Mouse (Mus musculus) limb, embryonic 13.5 days (tissue): Measurements from ENCODE around the gene Hoxa5. TPM values are rescaled to one million over a fixed set of nuclear protein-coding genes. Genes with fewer than 3 reads are reported as not detected.
A peak's percentile ranks its signal among the peaks of the same experiment; 100 is the strongest.

Source experiments
- ATAC-seq: fragments of 200-750 bp; cut with Nextera tagmentation; 2 replicates; pipeline ENCODE4 v1.8.0; 2017; ENCODE audit warnings: low read depth, moderate number of reproducible peaks, moderate TSS enrichment; ENCODE audit not compliant: low FRiP score
- H3K27ac ChIP-seq: fragments of 300-500 bp; sonication (generic); 2 replicates; pipeline ENCODE4 v1.5.1; 2015; ENCODE audit warnings: inconsistent platforms, mild to moderate bottlenecking, moderate library complexity
- H3K27me3 ChIP-seq: fragments of 300-500 bp; sonication (generic); 2 replicates; pipeline ENCODE4 v1.6.1; 2015; ENCODE audit warnings: mild to moderate bottlenecking, inconsistent platforms
- H3K36me3 ChIP-seq: fragments of 300-500 bp; sonication (generic); 2 replicates; pipeline ENCODE4 v1.6.1; 2015; ENCODE audit warnings: inconsistent platforms, mild to moderate bottlenecking, moderate library complexity
- H3K4me1 ChIP-seq: fragments of 300-500 bp; sonication (generic); 2 replicates; pipeline ENCODE4 v1.6.1; 2015; ENCODE audit warnings: inconsistent platforms
- H3K4me2 ChIP-seq: fragments of 300-500 bp; sonication (generic); replicated peaks from 2 replicates; pipeline ENCODE4 v1.6.1; 2015; ENCODE audit warnings: inconsistent platforms, mild to moderate bottlenecking, moderate library complexity
- H3K4me3 ChIP-seq: fragments of 300-500 bp; sonication (generic); 2 replicates; pipeline ENCODE4 v1.5.1; 2015; ENCODE audit warnings: moderate library complexity, mild to moderate bottlenecking, inconsistent platforms
- H3K9ac ChIP-seq: fragments of 300-500 bp; sonication (generic); 2 replicates; pipeline ENCODE4 v1.6.1; 2015; ENCODE audit warnings: mild to moderate bottlenecking, inconsistent platforms
- H3K9me3 ChIP-seq: fragments of 300-500 bp; sonication (generic); 2 replicates; pipeline ENCODE4 v1.6.1; 2016; ENCODE audit warnings: inconsistent platforms
- WGBS: fragments of 180-500 bp; shearing (Covaris S2); methylation state at CpG from one replicate; pipeline ENCODE4 v1.1.7; 2015; 5-methylcytosine and 5-hydroxymethylcytosine counted together
- polyA plus RNA-seq: library from polyadenylated mRNA; unstranded; fragments of >200 nt; fragmentation: Nextera tagmentation; extraction: Ambion mirVana; gene quantifications from 2 replicates; pipeline ENCODE4 v1.2.1, GENCODE M21; 2015

Hoxa5 gene
- polyA plus RNA-seq, 1 experiment from 2014 or later, result 5.3 TPM

DNA sequence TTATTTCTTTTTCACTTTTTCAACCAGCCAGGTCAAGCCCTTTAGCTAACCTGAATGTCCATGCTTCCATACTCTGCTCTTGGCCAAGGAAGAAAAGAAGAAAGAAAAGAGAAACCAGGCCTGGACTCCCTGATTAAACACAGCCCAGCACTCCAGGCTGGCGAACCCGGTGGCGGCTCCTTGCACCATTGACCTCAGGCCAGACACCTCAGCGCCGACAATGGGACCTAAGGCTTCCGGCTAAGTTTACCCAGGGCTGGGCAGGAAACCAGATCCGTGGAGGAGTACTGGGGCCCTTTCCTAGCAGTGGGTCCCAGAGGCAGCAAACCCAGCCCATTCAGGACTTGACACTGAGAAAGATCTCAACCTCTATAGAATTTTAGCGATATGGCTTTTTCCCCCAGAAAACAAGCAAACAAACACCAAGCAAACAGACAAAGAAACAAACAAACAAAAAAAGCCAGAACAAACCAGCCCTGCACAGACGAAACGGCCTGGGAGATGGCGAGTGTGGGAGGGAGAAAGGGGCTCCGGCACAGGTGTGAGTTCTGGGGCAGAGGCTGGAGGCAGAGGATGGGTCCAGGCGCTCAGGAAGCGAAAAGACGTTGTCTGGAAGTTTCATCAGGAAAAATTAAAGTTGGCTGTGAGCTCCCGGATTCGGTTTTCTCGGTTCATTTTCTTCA lies 27.6 kb upstream of the Hoxa5 start:
- peak overlapping the region; percentile 95 for H3K4me3 ChIP-seq
- peak overlapping the region; percentile 100 for H3K27ac ChIP-seq
- no peaks in the 10 kb centered on the region for H3K27me3 ChIP-seq
- no peak for ATAC-seq
- under 1% methylated on average over 18 of the region's 18 CpGs for WGBS
- peaks cover 35% of the 10 kb centered on the region for H3K36me3 ChIP-seq
- H3K9me3 ChIP-seq, result no peaks in the 10 kb centered on the region
- H3K4me2 ChIP-seq, result peak overlapping the region; percentile 75
- H3K4me1 ChIP-seq, result peaks cover 28% of the 10 kb centered on the region
- H3K9ac ChIP-seq, result peak overlapping the region; percentile 100

DNA sequence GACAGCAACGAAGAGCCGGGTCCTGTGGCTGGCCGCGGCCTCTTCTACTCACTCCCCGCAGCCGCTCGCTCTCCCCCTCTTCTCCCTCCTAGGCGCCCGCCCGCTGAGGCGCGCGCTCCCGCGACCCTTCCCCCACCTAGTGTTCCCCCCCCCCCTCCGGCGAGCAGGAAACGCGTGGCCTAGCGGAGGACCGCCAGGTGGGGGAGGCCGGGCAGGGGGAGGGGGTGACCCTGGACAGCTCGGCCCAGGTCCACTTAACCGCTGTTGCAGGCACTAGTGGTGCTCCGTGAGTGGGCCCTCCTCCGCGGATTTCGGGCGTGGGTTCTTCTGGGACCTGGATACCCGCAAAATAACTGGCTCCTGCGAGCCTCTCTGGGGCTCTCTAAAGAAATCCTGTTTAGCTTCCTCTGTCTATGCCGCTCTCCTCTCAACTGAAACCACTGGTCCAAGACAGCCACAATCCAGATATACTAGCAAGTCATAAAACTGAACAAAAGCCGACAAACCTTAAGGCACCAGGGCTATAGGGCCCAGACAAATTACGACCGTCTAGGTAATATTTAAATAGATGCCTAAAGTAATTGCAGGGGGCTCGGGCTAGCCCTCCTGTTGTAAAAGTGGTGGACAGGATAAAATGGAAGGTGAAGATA lies 26.3 kb upstream of the Hoxa5 start, which contains the start of gene Hoxa9:
Gene Hoxa9, minus strand, starts transcription at position 574 of the 650 bp plus-strand sequence.
- under 1% methylated on average over 24 of the region's 36 CpGs for WGBS
- Histone ChIP-seq H3K4me1 (peaks cover 19% of the 10 kb centered on the region), H3K36me3 (peaks cover 31% of the 10 kb centered on the region), H3K9ac (peak within 1 kb of the TSS; percentile 100), H3K27me3 (no peaks in the 10 kb centered on the region), H3K27ac (peak within 1 kb of the TSS; percentile 100), H3K9me3 (no peaks in the 10 kb centered on the region), H3K4me2 (peak within 1 kb of the TSS; percentile 89), H3K4me3 (peak within 1 kb of the TSS; percentile 95)
- ATAC-seq, result peak; percentile 25; the same call in 1 of the 2 replicates

DNA sequence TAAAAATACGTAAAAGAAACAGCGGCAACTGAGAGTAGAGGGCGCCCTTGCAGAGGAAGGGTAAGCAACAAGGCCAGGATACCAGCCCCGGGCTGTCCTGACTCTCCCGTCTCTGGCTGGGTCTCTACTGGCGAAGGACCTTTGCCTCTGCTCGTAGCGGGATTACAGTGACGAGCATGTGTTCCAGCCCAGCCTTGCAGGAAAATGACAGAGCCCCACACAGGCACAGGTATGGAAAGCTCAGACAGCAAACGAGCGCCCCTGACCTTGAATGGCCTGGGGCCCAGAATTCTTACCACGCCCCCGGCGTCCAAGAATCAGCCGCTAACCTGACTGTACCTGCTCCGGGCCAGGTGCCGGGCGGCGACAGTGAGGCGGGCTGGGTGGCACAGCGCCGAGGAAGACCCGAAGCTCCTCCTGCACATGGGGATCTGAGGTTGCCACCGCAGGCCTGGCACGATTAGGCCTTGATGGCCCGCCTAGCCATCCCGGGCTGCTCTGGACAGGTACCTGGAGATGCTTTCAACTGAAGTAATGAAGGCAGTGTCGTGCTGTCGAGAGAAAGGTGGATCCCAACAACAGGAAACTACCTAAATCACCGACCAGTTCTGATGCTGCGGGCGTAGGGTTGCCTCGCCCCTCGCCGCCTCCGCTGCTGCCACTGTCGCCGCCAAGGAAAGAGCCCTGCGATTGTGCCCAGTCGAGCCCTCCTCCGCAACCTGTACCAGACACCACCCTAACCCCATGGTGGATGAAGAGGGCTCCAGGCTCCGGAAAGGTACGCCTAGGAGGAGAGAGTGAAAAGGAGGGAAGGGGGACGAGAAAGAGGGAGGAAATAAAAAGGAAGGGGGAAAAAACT lies 25.4 kb upstream of the Hoxa5 start:
- Histone ChIP-seq H3K4me2 (peak overlapping the region; percentile 89), H3K4me1 (peaks cover 12% of the 10 kb centered on the region), H3K9me3 (no peaks in the 10 kb centered on the region), H3K4me3 (peak overlapping the region; percentile 95), H3K27ac (peak overlapping the region; percentile 99), H3K27me3 (no peaks in the 10 kb centered on the region), H3K36me3 (peaks cover 40% of the 10 kb centered on the region), H3K9ac (peak overlapping the region; percentile 99)
- WGBS, result under 1% methylated on average over 44 of the region's 44 CpGs
- no peak for ATAC-seq

DNA sequence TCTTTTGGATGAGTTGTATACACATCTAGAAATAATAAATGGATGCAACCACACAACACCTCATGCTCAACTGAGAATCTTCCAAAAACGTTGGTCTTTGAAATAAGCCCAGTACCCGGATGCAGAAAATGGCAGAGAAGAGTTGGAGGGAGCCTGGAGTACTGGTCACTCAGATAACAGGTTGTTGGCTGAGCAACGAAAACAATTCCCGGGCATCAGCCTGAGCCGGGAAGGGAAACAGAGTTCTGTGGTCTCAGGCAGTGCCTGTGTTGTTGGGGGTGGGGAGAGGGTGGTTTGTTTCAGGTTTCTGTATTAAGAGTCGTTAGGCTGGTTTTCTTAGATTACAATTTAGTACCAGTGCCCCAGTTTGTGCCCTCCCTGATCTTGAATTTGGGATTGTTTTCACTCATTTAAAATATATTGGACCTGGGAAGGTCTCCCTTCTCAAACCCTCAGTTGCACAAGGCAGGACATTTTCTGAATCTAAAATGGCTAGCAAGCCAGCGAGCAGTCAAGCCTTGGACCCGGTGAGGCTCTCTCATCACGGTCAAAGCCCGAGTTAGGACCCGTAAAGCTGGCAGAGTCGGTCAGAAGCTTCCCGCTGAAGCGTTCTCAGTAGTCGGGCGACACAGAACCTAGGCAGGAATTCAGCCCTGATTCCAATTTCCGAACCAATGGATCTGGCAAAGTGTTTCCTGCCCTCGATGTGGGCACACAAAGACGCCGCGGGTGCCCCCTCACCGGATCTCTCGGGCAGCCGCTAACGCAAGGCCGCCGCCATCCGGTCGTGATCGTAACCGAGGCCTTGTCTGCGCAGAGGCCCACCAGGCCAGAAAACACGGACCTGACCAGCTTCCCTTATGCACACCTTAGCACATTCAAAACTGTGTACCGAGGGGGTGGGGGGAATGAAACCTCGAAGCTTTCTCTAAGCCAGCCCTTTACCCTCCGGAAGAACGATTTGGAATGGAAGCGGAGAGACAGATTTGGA lies 24.4 kb upstream of the Hoxa5 start:
- H3K27ac ChIP-seq, result peak overlapping the region; percentile 99
- H3K4me3 ChIP-seq, result peak overlapping the region; percentile 95

DNA sequence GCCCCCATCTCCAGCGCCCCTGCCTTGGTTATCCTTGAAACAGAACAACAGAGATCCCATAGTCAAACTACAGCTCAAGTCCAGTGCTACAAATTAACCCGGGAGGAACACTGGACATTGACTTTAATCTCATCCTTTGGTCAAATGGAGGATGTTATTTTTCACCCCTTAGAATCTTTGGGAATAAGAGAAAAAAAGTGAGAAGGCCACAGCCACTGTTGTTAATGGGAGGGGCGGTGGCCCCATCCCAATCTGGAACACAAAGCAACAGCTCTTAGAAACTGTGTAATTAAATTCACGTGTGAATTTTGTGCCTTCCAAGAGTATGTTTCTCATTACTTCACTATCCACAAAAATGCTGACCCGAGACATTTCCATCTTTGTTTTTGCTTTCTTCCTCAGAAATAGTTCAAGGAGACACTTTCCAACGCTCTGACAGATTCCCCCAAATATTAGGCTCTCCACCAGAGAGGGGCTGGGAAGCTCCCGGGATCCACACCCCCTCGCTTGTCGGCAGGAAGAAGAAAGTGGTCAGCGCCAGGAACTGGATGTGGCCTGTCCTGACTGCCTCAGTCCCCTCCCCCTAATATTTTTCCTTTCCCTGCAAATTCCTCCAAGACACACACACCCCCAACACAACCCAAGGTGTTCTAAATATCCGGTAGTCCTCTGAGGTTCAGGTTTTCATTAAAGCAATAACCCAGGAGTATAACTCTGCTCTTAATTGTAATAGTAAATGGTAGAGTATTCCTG lies 23.3 kb upstream of the Hoxa5 start:
- H3K4me1 ChIP-seq, result peaks cover 12% of the 10 kb centered on the region
- ATAC-seq, result no peak
- no peaks in the 10 kb centered on the region for H3K27me3 ChIP-seq
- H3K36me3 ChIP-seq, result peaks cover 38% of the 10 kb centered on the region
- H3K4me3 ChIP-seq, result peak overlapping the region; percentile 86
- peak overlapping the region; percentile 99 for H3K9ac ChIP-seq
- H3K4me2 ChIP-seq, result peak overlapping the region; percentile 93
- 3% methylated on average over 11 of the region's 11 CpGs for WGBS
- H3K27ac ChIP-seq, result peak overlapping the region; percentile 99
- no peaks in the 10 kb centered on the region for H3K9me3 ChIP-seq

More for the DNA sequence above, 24.4 kb upstream of the Hoxa5 start:
- H3K36me3 ChIP-seq, result peaks cover 41% of the 10 kb centered on the region
- H3K4me2 ChIP-seq, result peak overlapping the region; percentile 89
- peaks cover 12% of the 10 kb centered on the region for H3K4me1 ChIP-seq
- WGBS, result under 1% methylated on average over 38 of the region's 38 CpGs
- H3K9me3 ChIP-seq, result no peaks in the 10 kb centered on the region
- H3K9ac ChIP-seq, result peak overlapping the region; percentile 99
- ATAC-seq, result no peak
- no peaks in the 10 kb centered on the region for H3K27me3 ChIP-seq

DNA sequence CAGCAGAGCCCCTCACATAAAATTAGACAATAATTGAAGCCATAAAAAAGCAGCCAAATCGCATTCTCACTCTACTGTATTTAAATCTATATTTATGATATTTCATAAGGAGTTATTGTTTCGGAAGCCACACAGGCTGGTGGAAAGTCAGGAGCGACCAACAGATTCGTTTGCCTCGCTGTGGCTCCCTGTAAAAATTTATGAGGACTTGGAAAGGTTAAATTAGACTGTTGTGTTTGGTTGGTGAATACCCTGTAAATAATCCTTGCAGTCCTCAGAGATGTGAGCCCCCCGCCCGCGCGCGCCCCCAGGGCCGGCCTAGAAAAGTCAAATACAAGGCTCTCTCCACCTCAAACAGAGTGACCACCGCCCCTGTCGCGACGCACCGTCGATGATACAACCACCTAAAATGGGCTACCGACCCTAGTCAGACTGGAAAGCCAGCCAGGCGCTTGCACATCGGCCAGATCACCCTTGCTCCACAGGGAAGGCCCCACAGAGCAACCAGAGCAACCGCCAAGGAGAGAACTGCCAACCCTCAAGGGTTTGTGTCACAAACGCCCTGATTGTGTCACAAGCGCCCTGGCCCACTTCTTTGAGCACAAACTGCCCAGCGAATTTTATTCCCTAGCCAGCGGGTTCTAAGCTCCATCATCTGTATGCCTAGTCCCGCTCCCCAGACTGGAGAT lies 22.3 kb upstream of the Hoxa5 start:
- no peaks in the 10 kb centered on the region for H3K27me3 ChIP-seq
- ATAC-seq, result peak; percentile 3; the same call in 1 of the 2 replicates
- WGBS, result 1% methylated on average over 26 of the region's 26 CpGs
- peak overlapping the region; percentile 86 for H3K4me3 ChIP-seq
- peak overlapping the region; percentile 93 for H3K4me2 ChIP-seq
- no peaks in the 10 kb centered on the region for H3K9me3 ChIP-seq
- H3K27ac ChIP-seq, result peak overlapping the region; percentile 99
- H3K36me3 ChIP-seq, result peaks cover 29% of the 10 kb centered on the region
- H3K4me1 ChIP-seq, result peaks cover 18% of the 10 kb centered on the region
- H3K9ac ChIP-seq, result peak overlapping the region; percentile 99

DNA sequence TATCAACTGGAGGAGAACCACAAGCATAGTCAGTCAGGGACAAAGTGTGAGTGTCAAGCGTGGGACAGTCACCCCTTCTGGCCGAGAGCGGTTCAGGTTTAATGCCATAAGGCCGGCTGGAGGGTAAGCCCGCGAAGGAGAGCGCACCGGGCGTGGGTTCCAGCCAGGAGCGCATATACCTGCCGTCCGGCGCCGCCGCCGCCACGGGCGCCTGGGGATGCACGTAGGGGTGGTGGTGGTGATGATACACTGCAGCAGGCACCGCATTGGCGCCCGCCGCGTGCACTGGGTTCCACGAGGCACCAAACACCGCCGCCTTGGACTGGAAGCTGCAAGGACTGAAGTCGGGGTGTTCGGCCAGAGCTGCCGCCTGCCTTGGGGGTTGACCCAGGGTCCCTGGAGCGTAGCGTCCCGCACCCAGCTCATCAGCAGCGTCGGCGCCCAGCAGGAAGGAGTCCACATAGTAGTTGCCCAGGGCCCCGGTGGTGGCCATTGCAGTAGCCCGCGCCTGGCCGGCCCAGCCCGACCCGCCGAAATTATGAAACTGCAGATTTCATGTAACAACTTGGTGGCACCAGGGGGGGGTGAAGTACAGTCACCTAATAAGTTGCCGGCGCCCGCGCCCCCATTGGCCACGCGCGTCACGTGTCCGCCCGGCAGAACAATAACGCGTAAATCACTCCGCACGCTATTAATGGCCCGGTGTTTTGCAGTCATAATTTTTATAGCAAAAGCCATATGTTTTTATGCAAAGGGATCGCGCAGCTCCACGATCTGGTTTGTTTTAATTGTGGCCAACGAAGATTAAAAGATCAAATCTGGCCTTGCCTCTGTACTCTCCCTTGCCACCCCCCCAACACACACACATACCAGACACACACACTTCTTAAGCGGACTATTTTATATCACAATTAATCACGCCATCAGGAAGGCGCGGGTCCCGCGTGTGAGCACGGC lies 21.5 kb upstream of the Hoxa5 start:
- Histone ChIP-seq H3K9me3 (no peaks in the 10 kb centered on the region), H3K27ac (peak overlapping the region; percentile 99), H3K27me3 (no peaks in the 10 kb centered on the region), H3K9ac (peak overlapping the region; percentile 99), H3K4me1 (peaks cover 25% of the 10 kb centered on the region), H3K4me3 (peak overlapping the region; percentile 86), H3K4me2 (peak overlapping the region; percentile 93), H3K36me3 (peaks cover 27% of the 10 kb centered on the region)
- ATAC-seq, result peak; percentile 62
- under 1% methylated on average over 69 of the region's 69 CpGs for WGBS

DNA sequence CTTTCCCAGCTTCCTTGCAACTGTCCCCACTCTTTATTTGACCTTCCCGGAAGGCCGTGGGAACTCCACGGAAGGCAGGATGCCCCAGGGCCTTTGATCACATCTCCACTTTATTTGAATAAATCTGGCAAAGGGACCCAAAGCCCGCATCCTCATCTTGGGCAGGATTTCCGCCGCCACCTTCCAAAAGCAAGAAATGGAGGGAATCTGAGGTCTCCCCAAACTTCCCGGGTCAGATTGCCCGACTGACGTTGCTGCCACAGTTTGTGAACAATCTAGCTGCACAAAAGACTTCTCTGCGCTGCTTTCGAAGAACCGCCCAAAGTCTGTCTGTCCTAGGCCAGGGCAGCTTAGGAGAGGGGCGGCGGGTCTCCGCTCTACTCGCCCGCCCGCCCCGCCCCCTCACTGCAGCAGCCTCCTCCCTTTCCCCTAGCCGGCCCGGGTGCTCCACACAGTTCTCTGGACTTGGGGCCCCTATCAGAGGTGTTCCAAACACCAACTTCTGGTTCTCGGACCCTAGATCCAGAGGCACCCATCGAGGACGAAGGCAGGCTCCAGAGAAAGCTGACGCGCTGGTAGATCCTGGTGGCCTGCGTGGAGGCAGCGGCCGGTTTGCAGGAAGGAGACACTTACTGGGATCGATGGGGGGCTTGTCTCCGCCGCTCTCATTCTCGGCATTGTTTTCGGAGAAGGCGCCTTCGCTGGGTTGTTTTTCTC lies 20.7 kb upstream of the Hoxa5 start:
- peaks cover 24% of the 10 kb centered on the region for H3K36me3 ChIP-seq
- H3K27ac ChIP-seq, result peak overlapping the region; percentile 99
- no peak for ATAC-seq
- peak overlapping the region; percentile 99 for H3K9ac ChIP-seq
- 0 out of 2 replicates have a peak, but pooled peaks cover under 1% of the 10 kb centered on the region for H3K27me3 ChIP-seq
- H3K9me3 ChIP-seq, result no peaks in the 10 kb centered on the region
- peak overlapping the region; percentile 93 for H3K4me2 ChIP-seq
- peaks cover 33% of the 10 kb centered on the region for H3K4me1 ChIP-seq
- peak overlapping the region; percentile 86 for H3K4me3 ChIP-seq
- under 1% methylated on average over 36 of the region's 36 CpGs for WGBS
